Mouse (Mus musculus): ENCODE measurements around the gene Syt16. TPM values are rescaled to one million over a fixed set of nuclear protein-coding genes. Genes with fewer than 3 reads are reported as not detected.

Syt16 gene
- polyA plus RNA-seq, 1 experiment, result not detected

- no peaks in the 10 kb centered on the region for H3K27me3 ChIP-seq (ENCODE audit: control insufficient read depth)
- no peaks in the 10 kb centered on the region; the same call in 1 of the 2 replicates for H3K9me3 ChIP-seq (ENCODE audit: control insufficient read depth, low read length)
- H3K4me3 ChIP-seq (replicated peaks), result no peak overlapping the region
- no peaks in the 10 kb centered on the region for H3K36me3 ChIP-seq (ENCODE audit: control insufficient read depth)
- no peaks in the 10 kb centered on the region for H3K4me1 ChIP-seq (ENCODE audit: control insufficient read depth)
- TF ChIP-seq GATA1 (IDR thresholded peaks at IDR 0.05; ENCODE audit: low read length), result no peak
- no peak for TF ChIP-seq TAL1 (IDR thresholded peaks at IDR 0.05; ENCODE audit: low read length)
Measured at GRCm38 (mm10) chr12:74212156-74212555, 214.7 kb downstream of the Syt16 start.

- Histone ChIP-seq H3K4me3 (replicated peaks) (no peak overlapping the region), H3K9me3 (ENCODE audit: control insufficient read depth, low read length) (no peaks in the 10 kb centered on the region), H3K27me3 (ENCODE audit: control insufficient read depth) (no peaks in the 10 kb centered on the region), H3K36me3 (ENCODE audit: control insufficient read depth) (no peaks in the 10 kb centered on the region), H3K4me1 (ENCODE audit: control insufficient read depth) (no peaks in the 10 kb centered on the region)
- TF ChIP-seq GATA1 (IDR thresholded peaks at IDR 0.05; ENCODE audit: low read length) (no peak), TAL1 (IDR thresholded peaks at IDR 0.05; ENCODE audit: low read length) (no peak)
Measured at GRCm38 (mm10) chr12:74216103-74216728, 218.8 kb downstream of the Syt16 start.

GRCm38 (mm10) chr12:74219909-74220308 is 222.4 kb downstream of the Syt16 start:
- no peak for TF ChIP-seq TAL1 (IDR thresholded peaks at IDR 0.05; ENCODE audit: low read length)
- no peak for TF ChIP-seq GATA1 (IDR thresholded peaks at IDR 0.05; ENCODE audit: low read length)
- Histone ChIP-seq H3K36me3 (ENCODE audit: control insufficient read depth) (no peaks in the 10 kb centered on the region), H3K4me1 (ENCODE audit: control insufficient read depth) (no peaks in the 10 kb centered on the region), H3K4me3 (replicated peaks) (no peak overlapping the region), H3K9me3 (ENCODE audit: control insufficient read depth, low read length) (peaks cover 3% of the 10 kb centered on the region), H3K27me3 (ENCODE audit: control insufficient read depth) (no peaks in the 10 kb centered on the region)

GRCm38 (mm10) chr12:74220651-74221050 is 223.2 kb downstream of the Syt16 start:
- Histone ChIP-seq H3K27me3 (ENCODE audit: control insufficient read depth) (no peaks in the 10 kb centered on the region), H3K4me3 (replicated peaks) (no peak overlapping the region), H3K9me3 (ENCODE audit: control insufficient read depth, low read length) (peaks cover 3% of the 10 kb centered on the region), H3K4me1 (ENCODE audit: control insufficient read depth) (no peaks in the 10 kb centered on the region), H3K36me3 (ENCODE audit: control insufficient read depth) (no peaks in the 10 kb centered on the region)
- TF ChIP-seq TAL1 (IDR thresholded peaks at IDR 0.05; ENCODE audit: low read length) (no peak), GATA1 (IDR thresholded peaks at IDR 0.05; ENCODE audit: low read length) (no peak)

GRCm38 (mm10) chr12:74230808-74231207 is 233.3 kb downstream of the Syt16 start:
- no peaks in the 10 kb centered on the region for H3K27me3 ChIP-seq (ENCODE audit: control insufficient read depth)
- H3K9me3 ChIP-seq (ENCODE audit: control insufficient read depth, low read length), result peaks cover 12% of the 10 kb centered on the region
- H3K4me3 ChIP-seq (replicated peaks), result no peak overlapping the region
- TF ChIP-seq TAL1 (IDR thresholded peaks at IDR 0.05; ENCODE audit: low read length) (no peak), GATA1 (IDR thresholded peaks at IDR 0.05; ENCODE audit: low read length) (no peak)
- H3K36me3 ChIP-seq (ENCODE audit: control insufficient read depth), result no peaks in the 10 kb centered on the region
- no peaks in the 10 kb centered on the region for H3K4me1 ChIP-seq (ENCODE audit: control insufficient read depth)

GRCm38 (mm10) chr12:74232845-74233244 is 235.4 kb downstream of the Syt16 start:
- H3K36me3 ChIP-seq (ENCODE audit: control insufficient read depth), result no peaks in the 10 kb centered on the region
- H3K9me3 ChIP-seq (ENCODE audit: control insufficient read depth, low read length), result peaks cover 12% of the 10 kb centered on the region
- no peak overlapping the region for H3K4me3 ChIP-seq (replicated peaks)
- H3K4me1 ChIP-seq (ENCODE audit: control insufficient read depth), result no peaks in the 10 kb centered on the region
- TF ChIP-seq TAL1 (IDR thresholded peaks at IDR 0.05; ENCODE audit: low read length), result no peak
- H3K27me3 ChIP-seq (ENCODE audit: control insufficient read depth), result no peaks in the 10 kb centered on the region

- no peaks in the 10 kb centered on the region for H3K36me3 ChIP-seq (ENCODE audit: control insufficient read depth)
- no peak for TF ChIP-seq GATA1 (IDR thresholded peaks at IDR 0.05; ENCODE audit: low read length)
- TF ChIP-seq TAL1 (IDR thresholded peaks at IDR 0.05; ENCODE audit: low read length), result no peak
- peaks cover 9% of the 10 kb centered on the region for H3K9me3 ChIP-seq (ENCODE audit: control insufficient read depth, low read length)
- no peak overlapping the region for H3K4me3 ChIP-seq (replicated peaks)
- no peaks in the 10 kb centered on the region for H3K27me3 ChIP-seq (ENCODE audit: control insufficient read depth)
- H3K4me1 ChIP-seq (ENCODE audit: control insufficient read depth), result no peaks in the 10 kb centered on the region
Measured at GRCm38 (mm10) chr12:74236191-74236590, 238.7 kb downstream of the Syt16 start.

- Histone ChIP-seq H3K4me3 (replicated peaks) (no peak overlapping the region), H3K9me3 (ENCODE audit: control insufficient read depth, low read length) (peaks cover 7% of the 10 kb centered on the region), H3K36me3 (ENCODE audit: control insufficient read depth) (no peaks in the 10 kb centered on the region), H3K27me3 (ENCODE audit: control insufficient read depth) (no peaks in the 10 kb centered on the region), H3K4me1 (ENCODE audit: control insufficient read depth) (no peaks in the 10 kb centered on the region)
- no peak for TF ChIP-seq GATA1 (IDR thresholded peaks at IDR 0.05; ENCODE audit: low read length)
- TF ChIP-seq TAL1 (IDR thresholded peaks at IDR 0.05; ENCODE audit: low read length), result no peak
Measured at GRCm38 (mm10) chr12:74238056-74238455, 240.6 kb downstream of the Syt16 start.

- Histone ChIP-seq H3K4me3 (replicated peaks) (no peak overlapping the region), H3K4me1 (ENCODE audit: control insufficient read depth) (no peaks in the 10 kb centered on the region), H3K36me3 (ENCODE audit: control insufficient read depth) (no peaks in the 10 kb centered on the region), H3K9me3 (ENCODE audit: control insufficient read depth, low read length) (peaks cover 7% of the 10 kb centered on the region), H3K27me3 (ENCODE audit: control insufficient read depth) (no peaks in the 10 kb centered on the region)
- no peak for TF ChIP-seq TAL1 (IDR thresholded peaks at IDR 0.05; ENCODE audit: low read length)
- TF ChIP-seq GATA1 (IDR thresholded peaks at IDR 0.05; ENCODE audit: low read length), result no peak
Measured at GRCm38 (mm10) chr12:74238806-74239205, 241.3 kb downstream of the Syt16 start.

- Histone ChIP-seq H3K27me3 (ENCODE audit: control insufficient read depth) (no peaks in the 10 kb centered on the region), H3K4me1 (ENCODE audit: control insufficient read depth) (no peaks in the 10 kb centered on the region), H3K9me3 (ENCODE audit: control insufficient read depth, low read length) (peaks cover 18% of the 10 kb centered on the region), H3K36me3 (ENCODE audit: control insufficient read depth) (no peaks in the 10 kb centered on the region), H3K4me3 (replicated peaks) (no peak overlapping the region)
- TF ChIP-seq GATA1 (IDR thresholded peaks at IDR 0.05; ENCODE audit: low read length), result no peak
- TF ChIP-seq TAL1 (IDR thresholded peaks at IDR 0.05; ENCODE audit: low read length), result no peak
Measured at GRCm38 (mm10) chr12:74264846-74265245, 267.4 kb downstream of the Syt16 start.

Measured in erythroblast, embryonic 14.5 days (primary cell).